Mouse (Mus musculus) heart, embryonic 10.5 days (tissue): Measurements from ENCODE around the gene Plce1. TPM values are rescaled to one million over a fixed set of nuclear protein-coding genes. Genes with fewer than 3 reads are reported as not detected.

Experiments
- DNase-seq: peaks from one replicate; pipeline ENCODE4 v3.0.0-alpha.2; 2017; ENCODE audit warnings: low spot score
- H3K27ac ChIP-seq: fragments of 300-500 bp; sonication (generic); 2 replicates; pipeline ENCODE4 v1.5.1; 2016; ENCODE audit warnings: mild to moderate bottlenecking
- H3K27me3 ChIP-seq: fragments of 300-500 bp; sonication (generic); 2 replicates; pipeline ENCODE4 v1.6.1; 2016; ENCODE audit warnings: mild to moderate bottlenecking; ENCODE audit not compliant: poor library complexity, insufficient read depth, severe bottlenecking
- H3K36me3 ChIP-seq: fragments of 300-500 bp; sonication (generic); 2 replicates; pipeline ENCODE4 v1.6.1; 2016; ENCODE audit warnings: mild to moderate bottlenecking, moderate library complexity
- H3K4me1 ChIP-seq: fragments of 300-500 bp; sonication (generic); 2 replicates; pipeline ENCODE4 v1.6.1; 2016; ENCODE audit warnings: mild to moderate bottlenecking
- H3K4me3 ChIP-seq: fragments of 300-500 bp; sonication (generic); 2 replicates; pipeline ENCODE4 v1.5.1; 2016; ENCODE audit warnings: mild to moderate bottlenecking, moderate library complexity
- H3K9me3 ChIP-seq: fragments of 300-500 bp; sonication (generic); 2 replicates; pipeline ENCODE4 v1.6.1; 2016; ENCODE audit warnings: mild to moderate bottlenecking, moderate library complexity
- WGBS: fragments of 180-500 bp; shearing (Covaris S2); methylation state at CpG from one replicate; pipeline ENCODE4 v1.1.7; 2016; 5-methylcytosine and 5-hydroxymethylcytosine counted together
- polyA plus RNA-seq: library from polyadenylated mRNA; unstranded; fragments of >200 nt; fragmentation: Nextera tagmentation; extraction: Ambion mirVana; gene quantifications from 2 replicates; pipeline ENCODE4 v1.2.1, GENCODE M21; 2016

The Plce1 gene
- polyA plus RNA-seq, 1 experiment from 2014 or later = 3.6 TPM

DNA sequence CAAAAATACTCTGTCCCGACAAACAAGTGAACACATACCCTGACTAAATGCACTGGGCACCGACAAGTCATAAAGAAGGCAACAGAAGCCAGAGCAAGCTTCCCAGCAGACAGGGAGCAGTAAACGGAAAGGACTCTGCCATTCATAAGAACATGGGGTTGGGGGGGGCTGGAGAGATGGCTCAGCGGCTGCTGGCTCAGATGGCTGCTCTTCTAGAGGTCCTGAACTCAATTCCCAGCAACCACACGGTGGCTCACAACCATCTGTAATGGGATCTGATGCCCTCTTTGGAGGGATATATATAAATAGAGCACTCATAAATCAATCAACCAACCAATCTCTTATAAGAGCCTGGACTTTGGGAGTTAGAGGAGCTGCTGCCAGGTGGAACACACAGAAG, 315.6 kb downstream of the Plce1 start:
- Histone ChIP-seq H3K4me3 (no peak overlapping the region), H3K36me3 (peaks cover 85% of the 10 kb centered on the region), H3K27me3 (no peaks in the 10 kb centered on the region), H3K9me3 (no peaks in the 10 kb centered on the region), H3K27ac (no peak overlapping the region), H3K4me1 (no peaks in the 10 kb centered on the region)
- DNase-seq = no peak
- 82% methylated on average over 5 of the region's 5 CpGs for WGBS

DNA sequence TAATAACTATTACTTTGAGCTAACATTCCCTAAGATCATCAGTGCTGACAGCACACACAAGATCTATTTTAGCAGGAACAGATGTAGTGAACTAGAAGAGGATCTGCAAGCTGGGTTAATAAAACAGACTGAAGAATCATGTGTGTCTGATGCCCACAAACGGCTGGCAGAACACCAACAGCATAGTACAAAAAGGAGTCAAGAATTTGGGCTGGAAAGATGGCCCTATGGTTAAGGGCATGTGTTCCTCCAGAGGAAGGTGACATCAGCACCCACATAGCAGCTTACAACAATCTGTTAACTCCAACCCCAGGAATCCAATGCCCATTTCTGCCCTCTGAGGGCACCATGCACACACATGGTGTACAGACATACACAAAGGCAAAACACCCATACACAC, 317.4 kb downstream of the Plce1 start:
- Histone ChIP-seq H3K27ac (no peak overlapping the region), H3K9me3 (no peaks in the 10 kb centered on the region), H3K27me3 (no peaks in the 10 kb centered on the region), H3K36me3 (peaks cover 85% of the 10 kb centered on the region), H3K4me3 (no peak overlapping the region), H3K4me1 (no peaks in the 10 kb centered on the region)
- WGBS = 86% methylated on average over 1 of the region's 1 CpGs
- no peak for DNase-seq

DNA sequence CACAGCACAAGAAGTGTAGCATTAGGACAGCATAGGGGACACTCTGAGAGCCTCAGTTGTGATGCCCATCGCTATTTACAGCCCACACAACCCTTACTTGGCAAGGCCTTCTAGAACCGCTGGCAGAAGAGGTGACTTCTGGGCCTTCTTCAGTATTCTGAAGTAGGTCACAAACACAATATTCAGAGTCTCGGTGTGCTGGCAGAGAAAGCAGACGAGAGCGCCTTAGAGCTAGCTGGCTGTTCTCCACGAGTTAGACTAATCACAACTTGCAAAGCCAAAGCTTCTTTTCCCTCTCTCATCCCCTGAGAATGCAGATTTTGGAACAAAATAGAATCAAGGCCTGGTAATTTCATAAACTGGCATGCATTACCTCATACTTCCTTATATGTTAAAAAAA, 317.9 kb downstream of the Plce1 start:
- H3K4me3 ChIP-seq = no peak overlapping the region
- WGBS = 96% methylated on average over 6 of the region's 6 CpGs
- DNase-seq = no peak
- H3K4me1 ChIP-seq = no peaks in the 10 kb centered on the region
- H3K36me3 ChIP-seq = peaks cover 85% of the 10 kb centered on the region
- H3K27ac ChIP-seq = no peak overlapping the region
- no peaks in the 10 kb centered on the region for H3K27me3 ChIP-seq
- no peaks in the 10 kb centered on the region for H3K9me3 ChIP-seq

DNA sequence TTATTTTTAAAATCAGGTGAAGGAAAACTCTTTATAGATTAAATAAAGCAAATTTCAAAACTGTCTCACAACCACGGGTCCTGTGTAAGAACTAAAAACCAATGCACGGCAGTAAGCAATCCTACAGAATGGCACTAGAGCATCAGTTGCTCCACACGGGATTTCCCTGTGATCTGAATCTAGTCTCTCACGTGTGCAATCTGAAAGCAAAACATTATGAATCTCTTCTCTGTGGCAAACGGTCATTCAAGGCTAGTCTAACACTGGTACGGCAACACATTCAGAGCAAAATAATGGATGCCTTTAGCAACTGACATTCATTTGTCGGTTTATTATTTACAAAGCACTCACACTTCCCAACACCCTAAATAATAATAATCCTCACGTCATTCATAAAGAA, 337.3 kb downstream of the Plce1 start:
- 43% methylated on average over 8 of the region's 8 CpGs for WGBS
- no peak for DNase-seq
- H3K27ac ChIP-seq = peak overlapping the region; percentile 93; the same call in 1 of the 2 replicates

DNA sequence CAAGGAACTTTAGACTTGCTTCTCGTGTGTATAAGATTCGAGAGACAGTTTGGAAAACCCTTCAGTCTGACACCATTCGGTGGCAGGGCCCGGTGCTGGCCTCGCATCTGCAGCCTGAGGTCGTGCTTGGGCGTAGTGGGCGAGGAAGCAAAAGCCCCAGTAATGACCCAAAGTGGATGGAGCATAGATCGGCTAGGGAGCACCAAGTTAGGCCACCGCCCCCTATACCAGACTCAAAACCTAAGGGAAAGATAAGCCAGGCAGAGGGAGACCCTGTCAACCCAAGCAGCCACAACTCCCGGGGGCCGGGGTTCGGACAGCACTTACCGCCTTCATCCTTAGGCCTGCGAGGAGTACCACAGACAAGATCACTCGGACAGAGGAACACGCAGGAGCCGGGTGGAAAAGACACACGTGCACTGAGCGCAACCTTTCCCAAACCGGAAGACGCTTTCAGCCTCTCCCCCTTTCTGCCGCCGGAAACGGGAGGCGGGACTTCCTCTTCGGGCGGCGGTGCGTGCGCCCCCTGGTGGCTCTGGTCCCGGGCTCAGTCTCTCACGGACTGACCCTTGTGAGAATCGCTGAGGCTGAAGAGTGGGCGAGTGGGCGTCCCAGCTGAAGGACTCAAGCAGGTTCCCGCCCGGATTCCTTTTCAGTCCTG, 338.0 kb downstream of the Plce1 start, which contains the start of gene Noc3l:
TSS of gene Noc3l (minus strand) at position 472 of the 661 bp plus-strand sequence.
- no peaks in the 10 kb centered on the region for H3K27me3 ChIP-seq
- DNase-seq = peak; percentile 96
- under 1% methylated on average over 38 of the region's 38 CpGs for whole genome bisulfite sequencing

More for the DNA sequence above, 337.3 kb downstream of the Plce1 start:
- peak overlapping the region; percentile 90 for H3K4me3 ChIP-seq
- H3K4me1 ChIP-seq = peaks cover 3% of the 10 kb centered on the region; the same call in 1 of the 2 replicates
- H3K36me3 ChIP-seq = peaks cover 29% of the 10 kb centered on the region
- H3K9me3 ChIP-seq = no peaks in the 10 kb centered on the region
- H3K27me3 ChIP-seq = no peaks in the 10 kb centered on the region

DNA sequence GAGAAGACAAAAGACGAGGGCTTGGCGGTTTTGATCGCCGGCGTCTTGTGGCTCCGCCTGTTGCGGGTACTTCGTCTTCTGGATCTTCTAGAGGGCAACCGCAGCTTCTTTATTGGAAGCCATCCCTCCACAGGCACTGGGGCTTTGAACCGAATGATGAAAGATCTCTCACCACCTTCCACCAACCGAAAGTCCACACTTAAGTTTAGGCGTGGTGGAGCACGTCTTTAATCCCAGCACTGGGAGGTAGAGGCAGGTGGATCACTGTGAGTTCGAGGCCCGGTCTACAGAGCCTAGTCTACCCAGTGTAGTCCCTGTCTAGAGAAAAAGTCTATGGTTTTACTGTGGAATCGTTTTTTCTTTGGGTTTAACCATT, 338.5 kb downstream of the Plce1 start:
- H3K4me3 ChIP-seq = peak overlapping the region; percentile 90
- peak overlapping the region; percentile 93 for H3K27ac ChIP-seq
- H3K36me3 ChIP-seq = peaks cover 20% of the 10 kb centered on the region
- H3K4me1 ChIP-seq = peaks cover 3% of the 10 kb centered on the region; the same call in 1 of the 2 replicates
- H3K9me3 ChIP-seq = no peaks in the 10 kb centered on the region
- WGBS = 13% methylated on average over 16 of the region's 16 CpGs
- no peaks in the 10 kb centered on the region for H3K27me3 ChIP-seq
- no peak for DNase-seq

More for the DNA sequence above, 338.0 kb downstream of the Plce1 start, which contains the start of gene Noc3l:
- H3K4me1 ChIP-seq = peaks cover 3% of the 10 kb centered on the region; the same call in 1 of the 2 replicates
- H3K36me3 ChIP-seq = peaks cover 25% of the 10 kb centered on the region
- H3K27ac ChIP-seq = peak within 1 kb of the TSS; percentile 93
- peak within 1 kb of the TSS; percentile 90 for H3K4me3 ChIP-seq
- no peaks in the 10 kb centered on the region for H3K9me3 ChIP-seq

DNA sequence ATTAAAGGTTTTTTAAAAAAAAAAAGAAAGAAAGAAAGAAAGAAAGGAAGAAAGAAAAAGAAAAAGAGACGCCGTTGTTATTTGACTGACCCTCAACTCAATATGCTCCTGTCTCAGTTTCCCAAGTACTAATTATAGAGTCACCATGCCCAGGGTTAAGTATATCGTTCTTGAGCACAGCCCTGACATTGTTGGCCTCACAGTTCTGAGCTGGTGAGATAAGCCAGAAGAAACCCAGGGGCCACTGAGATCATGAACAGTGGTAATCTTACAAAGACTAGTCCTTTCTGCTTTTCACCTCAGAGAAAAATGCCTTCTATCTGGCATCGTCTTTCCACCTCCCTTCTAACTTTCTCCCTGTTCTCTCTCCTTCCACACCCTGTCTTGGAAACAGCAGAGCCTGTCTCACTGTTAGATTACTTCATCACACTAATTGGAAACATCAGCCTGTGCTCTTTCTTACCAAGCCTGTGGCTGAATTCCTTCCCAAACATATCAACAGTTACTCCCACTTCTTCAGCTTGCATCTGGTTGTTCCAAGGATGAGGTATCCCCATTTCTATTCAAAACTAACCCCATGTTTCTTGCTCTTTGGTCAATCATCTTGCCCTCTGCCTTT, 339.4 kb downstream of the Plce1 start:
- no peak overlapping the region for H3K4me3 ChIP-seq
- peaks cover 11% of the 10 kb centered on the region for H3K36me3 ChIP-seq
- no peaks in the 10 kb centered on the region for H3K27me3 ChIP-seq
- no peaks in the 10 kb centered on the region for H3K9me3 ChIP-seq
- peaks cover 3% of the 10 kb centered on the region; the same call in 1 of the 2 replicates for H3K4me1 ChIP-seq
- peak overlapping the region; percentile 17; the same call in 1 of the 2 replicates for H3K27ac ChIP-seq
- peak; percentile 79 for DNase-seq
- 55% methylated on average over 4 of the region's 4 CpGs for WGBS

DNA sequence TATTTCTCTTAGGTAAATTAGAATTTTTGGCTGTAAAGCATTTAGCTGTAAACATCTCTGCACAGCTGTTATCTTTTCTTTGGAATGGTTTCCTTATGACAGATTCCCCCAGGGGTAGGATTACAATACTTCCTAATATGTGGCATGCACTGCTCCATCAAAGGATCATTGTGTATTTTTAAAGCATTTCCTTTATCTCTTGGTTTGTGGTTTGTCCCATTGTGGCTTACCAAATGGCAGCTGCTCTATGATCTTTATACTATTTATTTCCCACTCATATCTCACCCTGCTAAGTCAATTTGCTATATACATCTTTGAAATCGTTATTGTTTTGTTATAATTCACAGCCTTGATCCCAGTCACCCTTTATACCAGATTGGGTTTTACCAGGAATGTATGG, 352.3 kb downstream of the Plce1 start:
- Histone ChIP-seq H3K4me3 (no peak overlapping the region), H3K27me3 (no peaks in the 10 kb centered on the region), H3K4me1 (peaks cover 7% of the 10 kb centered on the region), H3K27ac (no peak overlapping the region), H3K9me3 (no peaks in the 10 kb centered on the region), H3K36me3 (no peaks in the 10 kb centered on the region)
- WGBS = 48% methylated on average over 1 of the region's 1 CpGs
- DNase-seq = no peak

Other genes starting within 250 kb of the Plce1 start
- 0.16 and 0.38 TPM in 2 replicates for gene Lgi1, start 216.6 kb upstream of the Plce1 start, polyA plus RNA-seq
- gene Slc35g1, start 85.1 kb upstream of the Plce1 start, polyA plus RNA-seq = 4.1 and 4.8 TPM in 2 replicates